Mouse (Mus musculus) heart, postnatal 25 days (tissue): ENCODE data around the gene Gm42669. TPM values are rescaled to one million over a fixed set of nuclear protein-coding genes. Genes with fewer than 3 reads are reported as not detected.

Experiments
- DNase-seq: peaks from one replicate; pipeline ENCODE4 v3.0.0; 2022; ENCODE audit warnings: low spot score
- intact Hi-C: fragments of 180-260 bp; cut with DNase I; formaldehyde crosslinking; loops from one replicate; pipeline ENCODE4 v1.15.1; 2025
- total RNA-seq, 2 experiments: library from RNA; stranded (reverse); gene quantifications; 2 replicates each; pipeline ENCODE4 v1.2.3; 2021

Gm42669 gene
- under 1 TPM in 1 of 2 experiments, not detected in 1; 0.08 TPM for total RNA-seq

DNA sequence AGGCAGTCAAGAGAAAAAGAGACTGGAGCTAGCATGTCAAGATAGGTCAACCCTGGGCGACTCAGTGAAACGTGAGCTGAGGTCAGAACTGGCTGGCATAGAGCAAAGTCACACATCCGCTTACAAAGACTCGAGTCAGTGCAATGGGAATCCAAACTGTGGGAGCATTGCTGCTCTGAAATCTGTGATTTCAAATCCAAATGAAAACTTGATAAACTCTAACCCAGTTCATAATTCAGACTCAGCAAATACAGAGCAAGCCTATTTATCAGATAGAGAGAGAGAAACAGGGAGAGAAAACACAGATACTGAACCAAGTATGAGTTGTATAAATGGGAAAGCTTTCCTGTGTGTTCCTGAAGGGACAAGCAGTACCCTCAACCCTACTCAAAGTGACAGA lies at the start of gene Gm42669:
TSS of gene Gm42669 (plus strand) at position 301 of the 400 bp plus-strand sequence.
- intact Hi-C loops = no loop called here
- DNase-seq = no peak

DNA sequence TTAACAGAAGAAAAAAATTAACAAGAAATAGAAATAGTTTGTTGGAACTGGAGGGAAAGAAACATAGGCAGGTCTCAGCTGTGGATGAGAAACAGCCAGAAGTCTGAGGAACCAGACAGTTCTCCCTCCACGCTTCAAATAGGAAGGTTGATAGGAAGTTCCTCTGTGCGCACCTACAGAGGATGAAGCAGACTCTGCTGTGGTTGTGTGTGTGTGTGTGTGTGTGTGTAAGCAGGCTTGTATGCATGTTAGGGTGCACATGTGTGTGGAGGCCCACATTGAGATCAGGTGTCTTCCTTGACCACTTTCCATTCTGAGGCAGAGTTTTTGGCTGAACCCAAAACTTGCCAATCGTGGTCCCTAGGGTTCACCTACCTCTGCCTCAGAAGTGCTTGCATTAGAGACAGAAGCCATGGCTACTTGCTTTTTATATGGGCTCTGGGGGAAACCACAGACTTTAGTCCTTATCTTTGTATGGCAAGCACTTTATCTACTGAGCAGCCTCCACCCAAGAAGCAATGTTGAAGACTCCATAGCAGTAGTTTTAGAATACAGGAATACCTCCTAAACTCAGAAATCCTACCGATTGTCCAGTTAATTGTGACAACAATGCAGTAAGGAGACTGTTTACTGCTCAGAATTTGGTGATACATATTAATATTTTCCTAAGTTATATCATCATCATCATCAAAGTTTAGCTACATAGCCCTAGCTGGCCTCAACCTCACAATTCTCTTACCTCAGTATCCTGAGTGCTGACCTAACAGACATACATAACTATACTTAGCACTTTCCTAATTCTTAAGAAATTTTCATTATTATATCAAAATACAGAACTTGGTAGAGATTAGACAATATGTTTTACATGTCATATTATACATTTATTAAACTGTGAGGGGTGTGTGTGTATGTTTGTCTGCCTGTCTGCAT lies 45.0 kb upstream of the Gm42669 start:
- DNase-seq = no peak
- intact Hi-C loops = no loop called here

DNA sequence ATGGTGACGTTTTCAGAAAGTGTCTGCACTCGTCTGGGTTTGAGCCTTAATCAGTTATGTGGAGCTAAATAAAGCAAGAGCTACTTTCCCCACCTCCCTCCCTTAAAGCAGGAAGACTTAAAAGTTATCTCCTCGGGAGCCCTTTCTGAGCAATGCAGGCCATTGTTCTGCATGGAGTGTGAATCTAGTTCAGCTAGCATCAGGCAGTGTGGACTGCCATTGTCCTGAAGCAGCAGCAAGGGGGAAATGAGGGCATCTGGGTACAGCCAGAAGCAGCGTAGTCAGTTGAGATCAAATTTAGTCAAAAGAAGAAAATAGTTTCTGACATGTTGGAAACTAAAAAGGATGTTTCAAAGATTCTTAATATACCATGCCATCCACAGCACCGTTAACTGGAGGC lies 40.9 kb upstream of the Gm42669 start:
- intact Hi-C loops = no loop called here

DNA sequence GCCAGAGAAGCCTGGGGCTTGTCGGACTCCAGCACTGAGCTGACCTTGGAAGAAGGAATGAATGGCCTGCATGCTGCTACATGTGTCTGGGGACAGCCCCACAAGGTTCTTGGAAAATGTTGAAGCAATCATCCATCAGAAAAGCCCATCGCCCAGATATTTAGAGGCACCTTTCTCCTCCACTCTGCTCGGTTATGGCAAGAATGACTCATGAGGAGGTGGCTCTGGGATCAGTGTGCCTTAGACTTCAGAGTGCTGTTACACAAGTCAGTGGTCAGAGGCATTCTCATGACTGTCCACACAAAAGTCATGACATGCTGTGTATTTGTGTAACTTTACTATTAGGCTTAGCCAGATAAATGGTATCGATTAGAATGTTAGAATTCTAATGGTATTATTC lies 40.3 kb upstream of the Gm42669 start:
- DNase-seq = no peak
- intact Hi-C loops = no loop called here

More for the DNA sequence above, 40.9 kb upstream of the Gm42669 start:
- no peak for DNase-seq

DNA sequence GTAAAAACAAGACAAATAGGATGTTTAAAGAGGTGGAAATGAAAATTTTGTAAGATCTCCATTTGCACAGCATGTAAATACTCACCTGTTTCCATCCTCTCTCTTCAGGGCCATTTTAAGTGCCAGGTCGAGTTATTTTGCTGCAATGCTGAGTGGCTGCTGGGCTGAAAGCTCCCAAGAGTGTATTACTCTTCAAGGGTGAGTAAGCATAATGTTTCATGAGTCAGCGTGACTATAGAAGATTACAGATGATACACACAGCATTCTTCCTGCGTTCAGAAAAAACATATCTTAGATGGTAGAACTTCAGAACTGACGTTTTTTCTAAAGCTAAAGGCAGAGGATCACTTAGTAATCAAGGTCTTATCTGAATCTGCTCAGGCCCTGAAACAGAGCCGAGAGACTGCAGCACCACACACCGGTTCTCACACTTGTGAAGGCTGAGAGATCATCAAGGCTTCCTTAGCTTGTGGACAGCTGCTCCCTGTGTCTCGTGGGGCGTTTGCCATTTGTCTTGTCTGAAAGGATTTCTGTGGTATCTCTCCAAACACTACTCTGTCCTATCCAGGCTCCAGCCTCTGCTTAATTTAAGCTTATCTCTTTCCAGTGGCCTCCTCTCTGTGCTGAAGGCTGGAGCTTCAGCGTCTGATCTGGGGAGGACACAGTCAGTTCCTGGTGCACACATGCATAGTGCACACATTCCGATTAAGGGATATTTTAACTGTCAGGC lies 36.7 kb upstream of the Gm42669 start:
- intact Hi-C loops = no loop called here
- no peak for DNase-seq

DNA sequence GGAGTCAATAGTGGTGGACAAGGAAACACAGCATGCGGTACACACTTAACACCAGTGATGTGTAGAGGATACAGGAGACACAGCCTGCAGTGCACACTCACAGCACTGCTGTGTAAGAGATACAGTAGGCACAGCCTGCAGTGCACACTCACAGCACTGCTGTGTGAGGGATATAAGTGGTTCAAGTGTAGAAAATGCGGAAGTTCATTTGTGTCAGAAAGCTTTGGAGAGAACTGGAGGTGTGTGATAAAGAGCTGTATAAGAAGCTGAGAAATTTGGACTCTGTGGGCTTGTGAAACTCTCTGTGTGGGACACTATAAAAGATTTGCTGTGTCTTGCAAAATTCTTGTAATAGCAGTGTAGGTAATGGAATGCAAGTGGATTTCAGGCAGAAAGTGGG lies 27.2 kb upstream of the Gm42669 start:
- no peak for DNase-seq
- intact Hi-C loops = no loop called here

DNA sequence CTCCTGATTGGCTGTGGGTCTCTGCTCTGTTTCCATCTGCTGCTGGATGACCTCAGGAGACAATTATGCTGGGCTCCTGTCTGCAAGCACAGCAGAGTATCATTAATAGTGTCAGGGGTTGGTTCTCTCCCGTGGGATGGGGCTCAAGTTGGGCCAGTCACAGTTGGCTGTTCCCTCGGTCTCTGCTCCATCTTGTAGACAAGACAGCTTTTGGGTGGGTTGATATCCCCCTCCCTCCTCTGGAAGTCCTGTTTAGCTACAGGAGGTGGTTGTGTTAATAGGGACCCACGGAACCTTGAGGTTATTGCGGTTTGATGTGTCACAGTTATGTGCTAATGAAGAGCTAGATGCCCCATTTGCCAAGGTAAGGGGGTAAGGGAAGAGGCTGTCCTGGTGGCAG lies 18.4 kb upstream of the Gm42669 start:
- intact Hi-C loops = no loop called here
- DNase-seq = no peak

DNA sequence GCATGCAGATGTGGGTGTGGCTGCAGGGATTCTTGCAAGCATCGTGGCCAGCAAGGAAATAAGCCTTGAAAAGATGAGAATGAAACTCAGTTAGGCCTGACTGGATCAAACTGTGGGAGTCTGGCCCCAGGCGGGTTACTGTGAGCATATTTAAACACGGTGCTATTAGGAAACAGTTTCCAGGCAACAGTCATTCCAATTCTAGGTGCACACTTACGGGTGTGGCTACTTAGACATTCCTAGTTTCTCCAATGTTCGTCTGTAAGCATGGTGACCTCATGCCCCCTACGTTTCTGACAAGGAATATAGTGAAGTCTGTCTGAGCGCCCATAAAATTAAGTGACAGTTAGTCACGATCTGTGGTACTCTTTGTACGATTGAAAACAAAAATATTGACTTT lies 16.4 kb upstream of the Gm42669 start:
- intact Hi-C loops = no loop called here
- DNase-seq = no peak

DNA sequence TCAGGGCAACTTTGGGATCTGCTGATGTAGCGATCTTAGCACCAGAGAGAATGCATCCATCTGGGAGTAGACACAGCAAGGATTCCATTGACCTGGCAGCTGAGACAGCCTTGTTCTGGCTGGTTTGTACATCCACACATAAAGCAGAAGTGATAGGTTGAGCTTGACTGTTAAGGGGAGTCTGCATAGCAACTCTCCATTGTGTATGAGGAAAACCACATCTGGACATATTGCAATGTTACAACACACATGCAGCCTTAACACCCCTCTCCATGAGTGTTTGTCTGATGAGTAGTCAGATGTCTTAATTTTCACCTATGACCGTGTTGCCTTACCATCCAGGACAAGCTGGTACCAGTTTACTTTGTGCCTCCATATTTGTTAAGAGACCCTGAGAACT lies 14.9 kb upstream of the Gm42669 start:
- DNase-seq = no peak
- intact Hi-C loops = no loop called here

DNA sequence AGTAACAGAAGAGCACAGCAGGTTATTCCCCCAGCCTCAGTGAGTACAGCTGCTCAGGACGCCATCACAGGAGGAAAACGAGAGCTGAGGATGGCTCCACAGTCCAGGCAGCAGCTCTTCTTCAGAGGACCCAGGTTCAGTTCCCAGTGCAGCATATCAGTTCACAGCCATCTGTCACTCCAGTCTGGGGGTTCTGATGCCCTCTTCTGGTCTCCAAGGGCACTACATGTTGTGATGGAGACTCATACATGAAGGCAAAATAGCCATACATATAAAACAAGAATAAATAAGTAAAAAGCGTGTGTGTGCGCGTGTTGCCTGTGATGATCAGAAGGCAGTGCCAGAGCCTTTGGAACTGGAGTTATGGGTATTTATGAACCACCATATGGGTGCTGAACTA lies 12.7 kb upstream of the Gm42669 start:
- intact Hi-C loops = no loop called here
- no peak for DNase-seq

DNA sequence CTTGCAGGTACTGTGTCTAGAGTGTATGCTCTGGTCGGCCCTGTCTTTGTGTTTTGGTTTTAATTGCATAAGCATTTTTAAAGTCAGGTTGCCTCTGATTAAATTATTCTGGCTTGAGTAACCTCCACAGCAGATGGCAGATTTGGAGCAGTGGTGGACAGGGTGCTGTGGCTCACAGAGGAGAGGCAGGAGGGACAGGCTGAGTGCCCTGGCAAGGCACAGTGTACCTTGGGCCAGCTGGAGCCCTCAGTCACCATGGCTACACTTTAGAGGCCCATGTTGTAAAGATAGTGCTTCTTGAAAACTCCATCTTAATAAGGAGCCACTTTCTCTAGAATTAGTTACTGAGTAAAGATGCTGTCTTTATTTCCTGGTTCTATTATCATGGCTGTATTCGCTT lies 11.4 kb upstream of the Gm42669 start:
- intact Hi-C loops = no loop called here
- DNase-seq = no peak

DNA sequence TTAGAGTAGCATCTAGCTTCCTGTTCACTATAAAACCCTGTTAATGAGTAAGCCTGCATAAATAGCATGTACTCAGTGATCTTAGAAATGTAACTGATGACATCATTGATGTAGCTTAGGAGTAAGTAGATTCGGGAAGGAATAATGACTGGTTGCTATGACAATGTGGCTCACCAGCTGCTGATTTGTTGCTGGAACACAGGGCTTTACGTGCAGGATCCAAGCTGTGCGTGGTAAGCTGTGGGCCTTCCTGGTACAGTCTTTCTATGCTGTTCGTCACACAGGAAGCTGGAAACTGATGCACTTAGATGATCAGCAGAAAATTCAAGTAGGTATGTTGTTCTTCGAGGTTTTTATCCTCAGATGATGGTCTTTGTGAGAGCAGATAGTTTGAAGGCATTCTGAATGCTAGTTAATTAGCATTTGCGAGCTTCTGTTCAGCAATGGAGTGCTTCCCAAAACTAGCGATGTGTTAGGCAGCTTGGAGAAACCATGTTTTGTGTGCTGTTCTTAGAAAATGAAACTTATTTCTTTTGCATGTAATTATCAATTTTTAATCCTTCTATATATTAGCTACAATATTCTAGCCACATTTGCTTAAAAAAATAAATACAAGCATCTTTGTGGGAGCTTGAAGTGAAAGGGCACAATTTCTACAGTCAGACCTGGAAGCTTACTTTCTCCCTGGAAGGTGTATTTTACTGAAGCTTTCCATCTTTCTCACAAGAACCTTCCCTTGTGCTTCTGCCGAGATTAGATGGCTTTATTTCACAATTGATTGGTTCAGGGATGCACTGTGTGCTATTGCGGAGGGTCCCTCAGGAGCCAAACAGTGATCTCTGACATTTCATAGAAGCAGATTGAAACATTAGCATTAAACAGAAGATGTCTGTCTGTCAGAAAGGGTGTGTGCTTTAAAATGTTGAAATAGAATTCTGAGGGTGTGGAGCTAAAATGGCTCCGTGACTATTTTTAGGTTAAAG lies 9.6 kb upstream of the Gm42669 start:
- intact Hi-C loops = no loop called here
- no peak for DNase-seq

DNA sequence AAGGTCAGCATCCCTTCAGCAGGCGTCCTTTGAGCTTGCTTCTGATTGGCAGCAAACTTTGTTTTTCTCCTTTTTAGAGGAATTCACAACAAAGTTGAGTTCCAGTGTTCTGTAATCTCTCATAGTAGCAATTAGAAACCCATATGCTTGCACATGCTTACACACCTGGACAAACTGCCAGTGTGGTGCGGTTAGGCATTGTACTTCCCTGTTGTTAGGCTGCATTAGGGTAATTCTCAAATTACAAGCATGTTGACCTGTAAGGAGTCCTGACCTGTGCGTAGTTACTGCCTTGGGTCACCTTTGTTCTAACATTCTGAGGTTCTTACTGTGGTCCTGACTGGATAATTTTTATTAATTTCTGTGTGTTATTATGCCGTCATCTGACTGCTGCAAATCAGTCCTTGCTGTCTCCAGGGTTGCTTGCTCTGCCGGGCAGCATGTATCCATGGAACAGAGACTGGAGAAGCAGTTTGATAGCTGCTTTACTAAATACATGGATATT lies 8.6 kb upstream of the Gm42669 start:
- intact Hi-C loops = no loop called here
- no peak for DNase-seq

DNA sequence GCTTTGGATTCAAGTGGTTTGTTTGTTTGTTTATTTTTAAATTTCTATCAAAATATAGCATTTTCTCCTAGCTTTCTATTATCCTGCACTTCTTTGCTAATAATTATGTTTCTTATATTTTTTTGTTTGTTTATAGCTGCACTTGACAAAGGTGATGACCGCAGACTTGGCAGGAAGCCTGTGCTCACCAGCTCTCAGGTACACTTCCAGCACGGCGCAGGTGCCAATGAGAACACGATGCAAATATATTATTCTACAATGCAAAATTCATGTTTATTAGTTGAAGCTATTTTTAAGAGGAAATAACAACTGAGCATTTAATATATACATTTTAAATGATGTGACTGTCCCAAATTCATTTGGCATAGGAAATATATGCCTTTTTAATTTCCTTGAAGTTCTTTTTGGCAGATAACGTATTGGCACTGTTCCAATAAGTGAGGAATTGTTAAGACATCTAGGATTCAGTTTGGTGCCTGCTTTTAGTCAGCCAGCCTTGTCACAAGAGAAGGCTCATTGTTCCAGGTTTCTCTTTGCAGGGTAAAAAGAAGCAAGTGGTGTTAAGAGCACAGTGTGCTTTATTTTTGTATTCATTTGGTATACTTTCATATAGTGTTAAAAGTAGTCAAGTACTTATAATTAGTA lies 7.4 kb upstream of the Gm42669 start:
- intact Hi-C loops = no loop called here
- DNase-seq = no peak

DNA sequence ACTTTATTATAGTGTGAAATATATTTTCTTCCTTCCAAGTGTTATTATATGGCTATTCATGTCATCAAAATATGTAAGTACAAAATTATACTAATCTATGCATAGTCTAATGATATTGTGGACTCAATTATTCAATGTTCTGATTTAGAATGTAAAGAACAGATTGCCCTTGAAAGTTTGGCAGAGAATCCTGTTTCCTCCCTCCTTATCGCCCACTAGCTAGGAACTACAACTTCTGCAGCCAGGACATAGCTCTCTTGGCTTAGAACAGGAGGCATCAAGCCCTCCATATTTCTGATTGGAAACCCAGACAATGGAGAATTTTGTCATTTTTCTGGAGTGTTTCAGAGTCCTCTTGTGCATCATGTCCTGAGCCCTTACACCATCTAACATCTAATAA lies 6.7 kb upstream of the Gm42669 start:
- no peak for DNase-seq
- intact Hi-C loops = no loop called here

DNA sequence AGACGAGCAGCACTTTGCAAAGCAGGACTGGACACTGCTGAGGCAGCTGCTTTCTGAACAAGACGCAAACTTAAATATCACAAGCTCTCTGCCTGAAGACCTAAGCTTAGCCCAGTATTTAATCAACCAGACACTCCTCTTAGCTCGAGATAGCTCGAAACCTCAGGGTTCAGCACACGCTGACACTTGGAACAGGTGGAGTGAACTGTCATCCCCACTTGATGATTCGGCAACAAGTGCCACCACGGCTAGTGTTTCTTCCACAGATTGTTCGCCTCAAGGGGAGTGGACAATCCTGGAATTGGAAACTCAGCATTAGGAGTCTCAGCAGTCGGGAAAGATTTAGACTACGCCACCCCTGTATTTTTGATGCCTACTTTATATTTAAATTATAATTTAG lies 3.1 kb downstream of the Gm42669 start:
- intact Hi-C loops = no loop called here
- no peak for DNase-seq

DNA sequence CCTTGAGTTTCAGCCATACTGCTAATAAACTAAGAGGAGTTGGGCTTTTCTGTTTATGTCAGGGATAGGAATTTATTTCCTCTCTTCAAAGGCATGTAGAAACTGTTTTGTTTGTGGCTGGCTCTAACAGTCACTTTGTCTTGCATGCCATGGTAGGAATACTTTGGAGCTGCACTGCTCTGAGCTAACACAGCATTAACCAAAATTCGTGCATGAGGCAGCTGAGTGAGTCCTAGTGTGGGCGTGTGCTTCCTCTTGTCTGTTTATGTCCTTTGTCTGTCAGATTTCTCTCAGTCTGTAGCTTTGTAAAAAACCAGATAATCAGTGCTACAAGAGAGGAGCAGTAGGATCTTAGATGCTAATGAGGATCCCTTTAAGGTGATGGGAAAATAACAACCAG lies 3.9 kb downstream of the Gm42669 start:
- intact Hi-C loops = no loop called here
- no peak for DNase-seq

DNA sequence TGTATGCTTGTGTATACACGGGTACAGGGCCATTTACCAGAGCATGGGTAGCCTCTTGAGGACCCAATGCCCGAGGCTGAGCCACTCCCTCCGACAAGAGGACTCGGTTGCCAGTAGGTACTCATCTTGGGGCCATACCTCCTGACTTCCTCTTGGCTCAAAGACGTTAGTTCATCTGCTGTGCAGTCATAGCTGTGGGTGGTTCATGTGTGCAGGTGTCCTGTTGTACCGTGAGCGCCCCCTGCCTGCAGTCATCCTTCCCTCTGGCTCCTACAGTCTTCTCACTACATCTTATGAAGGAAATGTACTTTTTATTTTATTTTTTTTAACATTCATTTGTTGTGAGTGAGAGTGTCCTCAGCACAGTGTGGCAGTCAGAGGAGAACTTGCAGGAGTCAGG lies 6.2 kb downstream of the Gm42669 start:
- intact Hi-C loops = no loop called here
- no peak for DNase-seq

DNA sequence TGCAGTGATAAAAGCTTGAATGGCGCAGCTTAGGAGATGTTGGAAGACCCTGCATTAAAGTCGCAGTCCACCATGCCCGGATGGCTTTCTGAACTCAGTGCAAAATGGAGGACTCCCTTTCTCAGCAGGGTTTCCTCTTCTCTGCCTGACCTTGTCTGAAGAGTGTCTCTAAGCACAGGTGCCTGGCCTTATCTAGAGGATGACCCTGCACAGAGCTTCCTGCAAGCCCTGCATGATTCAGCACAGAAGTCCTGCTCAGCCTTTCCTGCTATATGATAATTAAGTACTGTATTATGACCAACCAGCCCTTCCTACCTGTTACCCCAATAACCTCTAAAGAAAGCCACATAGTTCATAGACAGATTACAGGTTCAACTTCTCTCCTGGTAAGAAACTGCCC lies 8.0 kb downstream of the Gm42669 start:
- intact Hi-C loops = no loop called here
- no peak for DNase-seq

DNA sequence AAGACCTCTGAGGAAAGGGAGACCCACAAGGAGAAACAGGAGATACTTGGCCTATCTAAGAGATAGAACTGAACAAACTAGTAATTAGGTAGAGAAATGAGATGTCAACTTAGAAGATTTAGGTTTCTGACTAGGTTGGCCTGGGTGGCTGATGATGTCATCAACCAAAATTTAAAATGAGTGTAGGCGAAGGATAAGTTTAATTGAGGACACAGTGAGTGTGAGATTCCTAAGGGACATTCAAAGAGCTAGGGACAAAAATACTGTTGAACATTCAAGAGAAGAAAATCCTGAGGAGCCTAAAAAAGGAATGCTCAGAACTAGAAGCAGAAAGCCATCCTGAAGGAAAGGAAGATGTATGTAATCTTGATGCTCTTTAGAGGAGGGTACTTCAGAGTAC lies 8.7 kb downstream of the Gm42669 start:
- intact Hi-C loops = no loop called here
- DNase-seq = no peak
